Mouse (Mus musculus): Measurements from ENCODE around the gene Ptcd1.

Gene Ptcd1

DNA sequence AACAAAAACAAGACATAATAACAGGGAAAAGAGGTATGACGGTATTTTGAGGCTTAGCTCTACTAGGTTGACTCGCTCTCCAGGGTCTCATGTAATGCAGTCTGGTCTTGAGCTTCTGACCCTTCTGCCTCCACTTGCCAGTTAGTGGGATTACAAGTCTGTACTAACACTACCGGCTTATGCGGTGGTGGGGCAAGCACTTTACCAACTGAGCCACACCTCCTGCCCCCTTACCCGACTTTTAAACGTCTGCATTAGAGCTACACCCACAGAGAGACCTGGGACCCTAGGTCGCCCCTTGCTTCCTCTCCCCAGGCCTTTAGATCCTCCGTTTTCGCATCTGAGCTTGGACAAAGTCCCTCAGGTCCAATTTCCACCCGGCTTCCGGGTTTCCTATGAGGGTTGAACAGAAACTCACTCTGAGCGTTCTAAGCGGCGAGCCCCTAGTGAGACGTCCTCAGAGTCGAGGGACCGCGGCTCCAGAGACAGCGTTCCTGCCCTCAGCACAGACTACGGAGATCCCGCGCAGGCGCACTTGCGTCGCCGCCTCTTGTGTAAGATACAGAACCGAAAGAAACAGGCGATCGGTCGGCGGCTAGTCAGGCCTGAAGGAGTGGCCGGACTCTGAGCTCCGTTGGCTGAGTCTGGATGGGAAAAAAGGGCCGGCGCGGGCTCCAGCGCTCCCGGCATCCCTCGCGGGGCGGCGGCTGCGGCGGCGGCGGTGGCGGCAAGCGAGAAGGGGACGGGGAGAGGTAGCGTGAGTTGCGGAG, at the start of gene Ptcd1, which contains the start of gene Cpsf4:
Gene Ptcd1 (minus strand): TSS at position 573 of the 770 bp plus-strand sequence.
Gene Cpsf4 (plus strand): TSS at position 678 of the 770 bp plus-strand sequence.
- in situ Hi-C loops (cut with MboI, MseI) = loop anchor here in 1 of 2 experiments (10.0 kb wide), 1 partner anchor 622 kb away; the partner anchor contains the start of gene Nptx2

DNA sequence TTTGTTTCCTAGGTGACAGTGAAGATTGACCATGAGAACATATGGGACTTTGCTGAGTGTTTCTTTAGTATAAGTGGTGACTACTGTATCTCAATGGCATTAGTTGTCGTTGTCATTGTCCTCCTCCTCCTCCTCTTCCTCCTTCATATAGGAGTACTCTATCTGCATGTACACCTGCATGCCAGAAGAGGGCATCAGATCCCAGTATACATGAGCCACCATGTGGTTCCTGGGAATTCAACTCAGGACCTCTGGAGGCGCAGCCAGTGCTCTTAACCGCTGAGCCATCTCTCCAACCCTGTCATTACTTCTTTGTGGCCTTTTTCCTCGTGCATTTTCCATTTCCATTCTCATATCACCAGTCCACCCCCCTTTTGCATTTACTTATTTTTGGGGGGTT, 47.8 kb upstream of the Ptcd1 start:
- in situ Hi-C loops (cut with MboI, MseI) = loop anchor here in 1 of 2 experiments (25.0 kb wide), 1 partner anchor 998 kb away; the partner anchor contains the start of gene Rnf6

DNA sequence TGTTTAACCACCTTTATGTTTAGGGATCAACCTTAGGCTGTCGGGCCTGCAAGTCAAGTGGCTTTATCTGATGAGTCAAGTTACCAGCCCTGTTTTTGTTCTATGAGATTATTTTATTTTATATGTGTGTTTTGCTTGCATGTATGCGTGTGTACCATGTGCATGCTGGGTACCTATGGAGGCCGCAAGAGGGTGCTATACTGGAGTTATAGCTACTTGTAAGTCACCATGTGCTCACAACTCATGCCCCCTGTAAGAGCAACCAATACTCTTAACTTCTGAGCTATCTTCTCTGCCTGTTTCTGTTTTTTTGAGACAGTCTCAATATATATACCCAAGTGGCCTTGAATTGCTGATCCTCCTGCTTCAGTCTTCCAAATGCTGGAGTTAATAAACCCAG, 46.6 kb upstream of the Ptcd1 start:
- in situ Hi-C loops (cut with MboI, MseI) = loop anchor here in 1 of 2 experiments (25.0 kb wide), 1 partner anchor 999 kb away; the partner anchor contains the start of gene Rnf6

DNA sequence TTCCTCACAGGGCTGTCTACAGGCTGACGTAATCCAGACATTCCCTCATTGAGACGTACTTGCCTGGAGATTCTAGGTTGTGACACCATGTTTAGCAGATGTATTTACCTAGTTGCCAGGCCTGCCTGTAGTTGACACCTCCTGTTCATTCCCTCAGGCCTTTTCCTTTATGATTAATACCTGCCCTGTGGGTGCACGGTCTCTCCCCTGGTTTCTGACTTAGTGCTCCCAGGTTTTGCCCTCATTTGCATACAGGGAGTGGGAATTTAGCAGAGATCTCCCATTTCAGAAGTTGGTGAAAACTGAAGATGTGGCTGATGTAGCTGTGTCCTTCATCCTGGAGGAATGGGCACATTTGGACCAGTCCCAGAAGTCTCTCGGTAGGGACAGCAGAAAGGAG, 45.3 kb upstream of the Ptcd1 start:
- in situ Hi-C loops (cut with MboI, MseI) = loop anchor here in 1 of 2 experiments (25.0 kb wide), 1 partner anchor 1000 kb away; the partner anchor contains the start of gene Rnf6

DNA sequence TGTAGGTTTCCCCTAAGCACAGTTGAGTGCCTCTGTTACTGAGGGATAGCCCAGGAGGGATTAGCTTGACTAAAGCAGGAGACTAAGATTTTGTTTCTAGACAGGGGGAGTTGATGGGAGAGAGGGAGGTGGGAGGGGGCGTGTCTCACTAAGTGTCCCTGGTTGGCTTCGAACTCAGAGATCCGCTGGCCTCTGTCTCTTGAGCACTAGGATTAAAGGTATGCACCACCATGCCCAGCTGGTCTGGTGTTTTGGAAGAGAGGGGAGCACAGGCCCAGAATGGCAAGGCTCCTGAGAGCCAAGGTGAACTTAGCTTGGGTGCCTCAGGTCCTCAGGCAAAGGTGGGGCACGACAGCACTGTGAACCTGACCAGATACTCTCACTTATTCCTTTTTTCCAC, 44.4 kb upstream of the Ptcd1 start:
- in situ Hi-C loops (cut with MboI, MseI) = loop anchor here in 1 of 2 experiments (25.0 kb wide), 1 partner anchor 1001 kb away; the partner anchor contains the start of gene Rnf6

DNA sequence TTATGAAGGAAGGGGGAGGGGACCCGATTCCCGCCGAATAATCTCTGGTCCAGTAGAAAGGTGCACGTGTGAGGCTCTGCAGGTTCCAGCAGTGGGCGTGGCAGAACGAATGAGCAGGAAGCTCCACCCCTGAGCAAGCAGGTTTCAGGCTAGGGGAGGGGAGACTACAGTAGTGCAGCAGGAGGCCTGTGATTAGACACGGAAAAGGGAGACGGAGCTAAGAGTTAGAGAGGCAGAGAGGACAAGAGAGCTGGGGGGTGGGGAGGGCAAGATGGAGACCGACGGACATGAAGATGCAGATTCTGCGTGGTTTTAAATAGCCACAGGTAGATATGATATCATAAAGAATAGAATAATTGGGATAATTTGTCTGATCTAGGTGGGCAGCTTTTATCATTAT, 41.5 kb upstream of the Ptcd1 start:
- in situ Hi-C loops (cut with MboI, MseI) = loop anchor here in 1 of 2 experiments (25.0 kb wide), 1 partner anchor 1004 kb away; the partner anchor contains the start of gene Rnf6

DNA sequence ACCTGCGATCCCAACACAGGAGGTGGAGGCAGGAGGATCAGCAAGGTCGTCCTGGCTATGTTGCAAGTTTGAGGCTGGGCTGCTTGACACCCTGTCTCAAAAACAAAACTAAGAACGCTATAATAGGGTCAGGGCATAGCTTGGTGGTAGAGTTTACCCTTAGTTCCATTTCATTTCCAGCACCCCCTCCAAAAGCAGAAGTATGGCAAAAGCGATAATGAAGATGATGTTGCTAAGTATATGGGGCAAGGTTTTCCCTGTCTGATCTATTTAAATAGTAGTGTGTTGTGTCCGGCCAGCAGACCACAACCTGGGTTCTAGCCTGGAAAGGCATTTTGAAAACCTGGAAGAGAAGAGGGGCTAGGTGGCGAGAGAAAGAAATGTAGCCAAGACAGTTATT, 41.0 kb upstream of the Ptcd1 start:
- in situ Hi-C loops (cut with MboI, MseI) = loop anchor here in 1 of 2 experiments (25.0 kb wide), 1 partner anchor 1004 kb away; the partner anchor contains the start of gene Rnf6

DNA sequence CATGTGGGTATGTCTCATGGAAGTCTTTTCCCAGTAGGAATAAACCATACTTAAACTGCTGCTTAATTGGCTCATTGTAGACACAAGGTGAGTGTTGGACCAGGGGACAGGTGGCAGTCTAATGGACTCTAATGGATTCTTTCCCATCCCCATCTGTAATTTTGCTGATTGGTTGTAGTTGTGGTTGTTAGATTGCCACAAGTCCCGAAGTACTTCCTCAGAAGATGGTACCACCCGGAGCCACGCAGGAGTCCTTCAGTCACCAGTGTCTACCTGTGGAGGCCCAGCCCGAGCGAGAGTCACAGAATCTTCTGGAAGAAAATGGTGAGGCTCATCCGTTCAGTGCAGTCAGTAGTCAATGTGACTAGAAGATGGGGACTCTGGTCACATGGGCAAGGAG, 40.5 kb upstream of the Ptcd1 start:
- in situ Hi-C loops (cut with MboI, MseI) = loop anchor here in 1 of 2 experiments (25.0 kb wide), 1 partner anchor 1005 kb away; the partner anchor contains the start of gene Rnf6

DNA sequence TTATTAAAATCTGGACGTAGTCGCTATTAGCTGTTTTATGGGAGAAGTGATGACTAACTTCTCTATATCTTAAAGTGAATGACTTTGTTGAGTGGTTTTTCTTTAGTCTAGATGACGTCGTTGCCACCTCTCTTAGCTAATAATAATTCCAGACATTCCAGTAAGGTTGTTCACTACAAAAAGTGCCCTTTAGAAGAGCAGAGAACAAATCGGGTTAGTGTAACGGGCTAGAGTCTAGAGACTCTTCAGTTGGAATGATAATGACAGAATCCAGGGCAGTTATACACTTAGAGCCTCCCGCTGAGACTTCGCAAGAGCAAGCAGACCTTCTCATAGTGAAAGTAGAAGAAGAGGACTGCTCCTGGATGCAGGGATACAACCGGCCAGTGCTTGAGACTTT, 38.1 kb upstream of the Ptcd1 start:
- in situ Hi-C loops (cut with MboI, MseI) = loop anchor here in 1 of 2 experiments (25.0 kb wide), 1 partner anchor 1007 kb away; the partner anchor contains the start of gene Rnf6

DNA sequence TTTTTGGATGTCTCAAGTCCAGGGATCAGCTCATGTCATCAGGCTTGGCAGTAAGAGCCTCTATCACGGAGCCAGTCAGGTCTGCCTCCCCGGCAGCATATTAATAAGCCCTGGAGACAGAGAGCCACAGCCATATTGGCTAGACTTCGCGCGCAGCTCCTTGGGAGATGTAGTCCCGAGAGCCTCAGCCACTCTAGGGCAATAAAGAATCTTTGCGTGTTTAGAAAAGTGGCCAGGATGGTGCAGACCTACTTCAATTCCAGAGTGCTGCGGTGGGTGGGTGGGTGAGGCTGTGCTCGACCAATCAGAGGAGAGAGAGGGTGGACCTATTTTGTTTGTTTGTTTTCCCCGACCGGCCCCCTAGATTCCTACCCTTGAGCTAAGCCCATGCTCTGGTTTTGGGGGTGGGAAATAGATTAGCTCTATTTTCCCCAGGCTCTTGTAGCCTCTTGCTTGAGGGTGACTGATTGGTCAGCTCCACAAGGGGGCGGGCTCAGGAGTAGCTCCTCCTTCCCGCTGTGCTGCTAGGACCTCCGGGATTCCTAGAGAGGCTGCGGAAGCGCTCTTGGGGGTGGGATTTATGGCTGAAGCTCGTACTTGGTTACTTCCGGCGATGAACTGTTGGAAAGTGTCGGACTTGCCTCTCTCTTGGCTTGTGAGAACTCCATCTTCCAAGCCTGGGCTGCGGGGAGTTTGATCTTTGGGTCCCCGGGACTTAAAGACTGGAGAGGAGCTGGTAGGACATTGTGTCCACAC, 37.2 kb upstream of the Ptcd1 start, which contains the start of gene Zkscan5:
Gene Zkscan5 (plus strand): TSS at position 627 of the 756 bp plus-strand sequence.
- in situ Hi-C loops (cut with MboI, MseI) = loop anchor here in 1 of 2 experiments (25.0 kb wide), 1 partner anchor 1008 kb away; the partner anchor contains the start of gene Rnf6

DNA sequence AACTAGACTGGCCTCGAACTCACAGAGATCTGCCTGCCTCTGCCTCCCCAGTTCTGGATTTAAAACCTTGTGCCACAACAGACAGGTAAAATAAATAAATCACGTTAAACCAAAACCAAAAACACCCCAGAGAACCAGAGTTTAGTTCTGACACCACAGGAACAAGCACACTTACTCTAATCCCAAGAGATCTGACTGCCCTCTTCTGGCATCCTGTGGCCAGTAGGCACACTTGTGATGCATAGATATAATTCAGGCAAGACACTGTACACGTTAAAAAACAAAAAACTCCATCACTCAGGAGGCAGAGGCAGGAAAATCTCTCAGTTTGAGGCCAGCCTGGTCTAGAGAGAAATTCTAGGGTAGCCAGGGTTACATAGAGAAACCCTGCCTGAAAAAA, 35.5 kb upstream of the Ptcd1 start:
- in situ Hi-C loops (cut with MboI, MseI) = loop anchor here in 1 of 2 experiments (25.0 kb wide), 1 partner anchor 1010 kb away; the partner anchor contains the start of gene Rnf6

DNA sequence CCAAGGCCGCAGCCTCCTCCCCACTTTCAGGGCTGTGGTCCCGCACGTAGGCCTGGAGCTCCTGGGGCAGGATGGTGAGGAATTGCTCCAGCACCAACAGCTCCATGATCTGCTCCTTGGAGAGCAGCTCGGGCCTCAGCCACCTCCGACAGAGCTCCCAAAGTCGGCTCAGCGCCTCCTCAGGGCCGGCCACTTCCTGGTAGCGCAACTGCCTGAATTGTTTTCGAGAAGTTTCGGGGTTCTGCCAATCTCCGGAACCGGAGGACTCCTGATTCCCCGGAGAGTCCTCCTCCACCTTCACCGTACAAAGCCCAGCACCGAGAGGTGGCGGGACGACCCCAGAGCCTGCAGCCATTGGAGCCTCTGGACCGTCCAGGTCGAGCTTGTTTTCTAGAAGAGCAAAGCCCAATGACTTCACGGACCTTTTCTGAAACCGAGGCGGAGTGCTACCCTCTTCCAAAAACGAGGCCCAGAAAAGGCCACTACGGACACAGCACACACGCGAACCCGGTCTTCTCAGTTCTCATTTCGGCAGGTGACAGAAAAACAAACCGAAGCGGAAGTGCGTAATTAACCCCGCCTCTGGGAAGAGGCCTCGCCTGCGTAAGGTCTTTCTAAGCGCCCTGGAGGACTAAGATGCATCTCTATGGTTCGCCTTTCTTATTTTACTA, 34.5 kb upstream of the Ptcd1 start, which contains the start of gene Zkscan14:
Gene Zkscan14 (minus strand): TSS at position 548 of the 671 bp plus-strand sequence.
- in situ Hi-C loops (cut with MboI, MseI) = loop anchor here in 1 of 2 experiments (25.0 kb wide), 1 partner anchor 1011 kb away; the partner anchor contains the start of gene Rnf6

DNA sequence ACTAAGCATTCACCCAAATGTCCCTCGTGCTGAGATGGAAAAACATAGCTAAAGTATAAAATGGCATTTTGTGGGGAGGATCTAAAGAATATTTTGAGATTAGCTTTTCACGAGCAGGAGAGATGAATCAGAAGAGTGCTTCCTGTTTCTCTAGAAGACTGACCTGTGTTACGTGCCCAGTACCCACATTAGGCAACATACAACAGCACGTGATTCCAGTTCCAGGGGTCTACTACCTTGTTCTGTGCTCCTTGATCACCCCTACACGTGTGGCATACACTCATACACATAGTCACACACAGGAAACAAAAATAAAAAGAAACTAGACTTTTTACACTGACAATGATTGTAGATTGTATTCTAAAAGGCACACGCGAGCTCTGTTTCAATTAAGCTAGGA, 33.5 kb upstream of the Ptcd1 start:
- in situ Hi-C loops (cut with MboI, MseI) = loop anchor here in 1 of 2 experiments (25.0 kb wide), 1 partner anchor 1012 kb away; the partner anchor contains the start of gene Rnf6

DNA sequence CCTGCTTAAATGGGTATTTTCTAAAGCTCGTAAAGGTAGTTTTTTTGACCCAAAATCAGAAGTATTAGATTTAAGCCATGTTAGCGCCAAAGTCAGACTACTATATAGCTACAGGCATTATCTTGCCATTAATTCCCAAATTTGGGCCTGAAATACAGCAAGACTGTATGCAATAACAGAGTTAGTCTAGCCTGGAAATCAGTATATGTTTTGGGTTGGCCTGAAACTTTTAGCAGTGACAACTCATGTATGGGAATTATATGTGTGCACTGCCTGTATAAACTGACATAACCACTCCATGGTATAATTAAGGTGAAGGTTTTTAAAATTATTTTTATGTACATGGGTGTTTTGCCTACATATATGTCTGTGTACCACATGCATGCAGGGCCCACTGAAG, 25.1 kb upstream of the Ptcd1 start, which contains the start of gene Atp5j2:
Gene Atp5j2 (minus strand): TSS at position 101 of the 400 bp plus-strand sequence.
- in situ Hi-C loops (cut with MboI, MseI) = no loop called here

DNA sequence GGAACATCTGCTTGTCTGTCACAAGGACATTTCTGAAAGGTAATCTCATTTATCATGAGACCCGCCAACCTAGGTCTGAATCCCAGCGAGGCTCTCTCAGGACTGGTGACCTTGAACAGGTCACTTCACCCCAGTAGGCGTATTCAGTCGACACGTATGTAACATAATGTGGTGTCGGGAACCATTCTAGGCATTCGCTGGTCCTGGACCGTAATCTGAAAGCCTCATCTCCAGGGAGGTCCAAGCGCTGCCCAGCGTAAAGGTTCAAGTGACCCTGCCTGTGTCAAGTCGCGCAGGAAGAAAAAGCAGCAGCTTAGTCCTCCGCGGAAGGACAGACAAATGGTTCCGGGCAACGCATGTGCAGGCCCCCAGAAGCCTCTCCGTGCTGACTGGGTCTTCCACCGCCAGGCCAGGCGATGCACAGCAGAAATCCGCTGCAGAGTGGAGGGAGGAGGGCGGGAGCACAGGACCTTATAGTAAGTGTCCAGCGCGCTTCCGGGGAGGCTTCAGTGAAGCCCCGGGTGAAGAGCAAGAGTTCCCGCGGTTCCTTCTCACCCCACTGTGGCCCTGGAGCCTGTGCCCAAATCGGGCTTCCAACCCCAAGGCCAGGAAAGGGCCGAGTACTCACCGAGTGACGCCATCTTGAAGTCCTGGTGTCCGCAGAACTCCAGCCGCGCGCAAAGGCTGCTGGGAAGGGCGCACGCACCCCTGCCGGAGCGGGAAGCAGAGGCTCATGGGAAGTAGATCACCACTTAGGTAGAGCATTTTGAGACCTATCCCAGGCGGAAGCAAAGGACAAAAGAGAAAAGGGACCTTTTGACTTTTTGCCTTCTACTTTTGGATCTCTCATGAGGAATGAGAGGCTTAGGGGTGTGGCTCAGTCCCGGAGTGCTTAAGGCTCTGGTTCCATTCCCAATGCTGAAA, 24.2 kb upstream of the Ptcd1 start:
- in situ Hi-C loops (cut with MboI, MseI) = no loop called here

DNA sequence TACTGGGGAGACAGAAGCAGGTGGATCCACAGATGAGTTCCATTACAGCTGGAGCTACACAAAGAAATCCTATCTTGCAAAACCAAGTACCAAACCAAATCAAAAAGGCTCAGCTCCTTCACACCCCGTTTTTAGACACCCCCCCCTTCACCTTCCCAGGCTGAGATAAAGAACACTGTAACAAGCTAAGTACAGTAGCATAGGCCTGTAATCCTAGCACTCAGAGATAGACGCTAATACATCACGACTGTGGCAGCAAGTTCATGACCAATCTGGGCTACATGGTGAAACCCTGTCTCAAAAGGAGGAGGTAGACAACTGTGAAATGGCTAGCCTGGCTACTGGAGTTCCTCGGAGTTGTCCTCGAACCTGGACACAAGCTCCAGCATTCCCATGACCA, 23.5 kb upstream of the Ptcd1 start:
- in situ Hi-C loops (cut with MboI, MseI) = no loop called here

DNA sequence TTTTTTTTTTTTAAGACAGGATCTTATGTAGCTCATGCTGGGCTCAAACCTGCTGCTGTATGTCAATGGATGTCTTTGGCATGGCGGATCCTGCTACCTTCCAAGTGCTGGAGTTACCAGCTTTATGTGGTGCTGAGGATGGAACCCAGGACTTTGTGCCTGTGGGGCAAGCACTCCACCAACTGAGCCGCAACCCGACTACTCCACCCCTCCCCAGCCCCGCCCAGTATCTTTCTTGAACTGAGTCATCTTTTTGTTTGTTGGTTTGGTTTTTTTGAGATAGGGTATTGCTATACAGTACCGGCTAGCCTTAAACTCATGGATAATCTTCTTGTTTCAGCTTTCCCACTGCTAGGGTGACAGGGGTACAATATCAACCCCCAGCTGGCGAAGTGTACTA, 22.5 kb upstream of the Ptcd1 start:
- in situ Hi-C loops (cut with MboI, MseI) = loop anchor here in 1 of 2 experiments (10.0 kb wide), 1 partner anchor 1525 kb away; no protein-coding TSS in a partner anchor

DNA sequence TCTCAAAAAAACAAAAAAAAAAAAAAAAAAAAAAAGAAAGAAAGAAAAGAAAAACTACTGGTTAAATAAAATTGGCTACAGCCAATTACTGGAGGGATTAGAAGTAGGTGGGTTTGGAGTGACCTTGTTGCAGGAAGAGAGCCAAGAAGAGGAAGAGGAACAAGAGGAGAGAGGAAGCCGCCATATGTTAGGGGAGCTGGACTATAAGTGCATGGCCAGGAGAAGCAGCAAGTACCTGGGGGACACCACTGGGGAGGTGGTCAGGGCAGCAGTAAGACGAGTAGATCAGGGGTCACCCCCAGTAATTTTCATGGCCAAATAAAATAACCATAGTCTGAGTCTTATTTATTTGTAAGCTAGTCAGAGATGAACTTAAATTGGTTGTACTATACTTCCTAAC, 18.3 kb upstream of the Ptcd1 start:
- in situ Hi-C loops (cut with MboI, MseI) = loop anchor here in 1 of 2 experiments (10.0 kb wide), 1 partner anchor 1520 kb away; no protein-coding TSS in a partner anchor

DNA sequence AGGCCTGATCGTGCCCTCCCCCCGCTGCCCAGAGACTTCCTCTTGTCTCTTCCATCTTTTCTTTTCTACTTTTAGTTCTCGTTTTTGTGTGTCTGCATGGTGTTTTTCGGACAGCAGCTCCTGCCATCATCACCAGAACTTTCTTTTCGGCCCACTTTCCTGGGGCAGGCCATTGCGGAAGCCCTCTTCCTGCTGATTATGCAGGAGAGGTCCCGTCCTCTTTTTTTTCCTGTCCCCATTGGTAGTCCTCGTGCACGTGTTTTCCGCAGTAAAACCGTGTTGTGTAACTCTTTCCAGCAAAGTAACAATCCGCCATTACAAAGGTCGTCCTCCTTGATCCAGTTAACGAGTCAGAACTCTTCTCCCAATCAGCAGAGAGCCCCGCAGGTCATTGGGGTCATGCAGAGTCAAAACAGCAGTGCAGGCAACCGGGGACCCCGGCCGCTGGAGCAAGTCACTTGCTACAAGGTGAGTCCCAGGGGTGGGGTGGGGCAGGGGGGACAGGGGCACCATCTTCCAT, 11.6 kb upstream of the Ptcd1 start:
- in situ Hi-C loops (cut with MboI, MseI) = no loop called here
